Mouse (Mus musculus) G1E (cell line): ENCODE data around the gene Cdc20b.

Experiments used
- CTCF ChIP-seq: IDR thresholded peaks from 2 replicates; pipeline ENCODE4 v1.5.1; 2012; ENCODE audit warnings: low read depth, low read length, inconsistent platforms, mixed read lengths
- GATA1 ChIP-seq: IDR thresholded peaks from 2 replicates; pipeline ENCODE4 v1.6.1; 2012; ENCODE audit warnings: borderline replicate concordance, low read length, inconsistent platforms, mixed read lengths
- POLR2AphosphoS5 ChIP-seq: IDR thresholded peaks from 2 replicates; pipeline ENCODE4 v1.6.1; 2012; ENCODE audit warnings: low read depth, low read length, inconsistent platforms; ENCODE audit not compliant: insufficient replicate concordance
- TAL1 ChIP-seq: conservative IDR thresholded peaks from 2 replicates; pipeline ENCODE4 v1.6.1; 2012; ENCODE audit warnings: low read depth, low read length, inconsistent platforms, mixed read lengths

GRCm38 (mm10) chr13:113055826-113056225 is 20.9 kb downstream of the Cdc20b start:
- TF ChIP-seq CTCF (no peak), TAL1 (no peak), POLR2AphosphoS5 (no peak), GATA1 (no peak)
